In the genomic region with DNA sequence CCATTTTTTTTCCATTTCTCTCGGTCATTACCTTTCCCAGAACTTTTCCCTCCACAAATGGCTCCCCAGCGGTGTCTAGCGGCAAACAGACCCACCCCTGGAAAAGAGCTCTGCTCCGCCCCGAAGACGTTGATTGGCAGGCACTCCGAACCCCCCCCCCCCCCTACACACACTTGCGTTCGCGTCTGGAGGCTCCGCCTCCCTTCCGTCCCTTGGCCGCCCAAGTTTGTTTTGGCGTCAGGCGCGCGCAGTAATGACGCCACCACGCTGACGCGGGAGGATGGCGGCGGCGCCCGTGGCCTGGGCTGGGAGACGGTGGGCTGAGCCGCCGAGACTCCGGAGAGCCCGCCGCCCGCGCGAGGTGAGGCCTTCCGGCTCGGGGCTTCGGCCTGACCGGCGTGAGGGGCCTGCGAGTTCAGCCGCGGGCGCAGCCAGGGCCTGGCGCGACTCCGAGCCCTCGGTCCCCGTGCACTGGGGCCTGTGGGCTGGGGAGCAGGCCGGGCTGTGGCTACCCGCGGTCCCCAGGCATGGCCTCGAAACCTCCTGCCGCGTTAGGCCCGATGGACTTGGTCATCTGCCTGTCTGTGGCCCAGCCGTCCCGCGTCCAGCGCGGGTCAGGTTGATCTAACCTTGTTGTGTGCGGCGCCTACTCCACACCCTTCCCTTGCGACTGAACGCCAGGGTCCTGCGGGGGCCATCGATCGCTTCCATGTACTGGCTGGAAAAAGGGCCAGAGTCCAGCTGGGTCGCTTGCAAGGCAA, we compare ENCODE assay signal across 8 mouse cellular contexts. TPM values are rescaled to one million over a fixed set of nuclear protein-coding genes. Genes with fewer than 3 reads are reported as not detected.
DNase-seq lines count a peak whose midpoint lies in the region; ATAC-seq and TF ChIP-seq lines count a peak whose summit lies in the region.

A gene (plus strand): TSS at position 262 of the 761 bp plus-strand sequence.

- no peak; the same call in 1 of the 2 replicates for TF ChIP-seq CTCF in kidney, postnatal 0 days (IDR thresholded peaks at IDR 0.05; ENCODE audit: low read depth)

- no peaks in the 10 kb centered on the region for H3K9me3 ChIP-seq in heart, embryonic 12.5 days (replicated peaks)
- H3K9me3 ChIP-seq in kidney, postnatal 0 days (replicated peaks; ENCODE audit: low read length), result no peaks in the 10 kb centered on the region
- H3K9me3 ChIP-seq in liver, embryonic 11.5 days (ENCODE audit: control insufficient read depth, low read length), result no peaks in the 10 kb centered on the region
- no peaks in the 10 kb centered on the region for H3K9me3 ChIP-seq in stomach, embryonic 14.5 days (ENCODE audit: control insufficient read depth, low read depth, low read length)

- WGBS in heart, embryonic 12.5 days, result under 1% methylated on average over 67 of the region's 68 CpGs
- WGBS in kidney, postnatal 0 days, result under 1% methylated on average over 68 of the region's 68 CpGs
- under 1% methylated on average over 68 of the region's 68 CpGs for WGBS in liver, embryonic 11.5 days
- under 1% methylated on average over 68 of the region's 68 CpGs for WGBS in stomach, embryonic 14.5 days

- peak within 1 kb of the TSS; percentile 88 for H3K27ac ChIP-seq in heart, embryonic 12.5 days (ENCODE audit: poor library complexity, severe bottlenecking)
- H3K27ac ChIP-seq in kidney, postnatal 0 days, result peak within 1 kb of the TSS; percentile 92
- peak within 1 kb of the TSS; percentile 93 for H3K27ac ChIP-seq in liver, embryonic 11.5 days (ENCODE audit: low read depth, low read length)
- H3K27ac ChIP-seq in stomach, embryonic 14.5 days (ENCODE audit: low read length), result peak within 1 kb of the TSS; percentile 87

- peaks cover 9% of the 10 kb centered on the region for H3K4me1 ChIP-seq in heart, embryonic 12.5 days (replicated peaks)
- H3K4me1 ChIP-seq in kidney, postnatal 0 days (replicated peaks; ENCODE audit: insufficient read depth, low read length), result no peaks in the 10 kb centered on the region
- peaks cover 7% of the 10 kb centered on the region; the same call in 1 of the 2 replicates for H3K4me1 ChIP-seq in liver, embryonic 11.5 days (replicated peaks; ENCODE audit: control insufficient read depth, insufficient read depth, low read length)
- peaks cover 6% of the 10 kb centered on the region; the same call in 1 of the 2 replicates for H3K4me1 ChIP-seq in stomach, embryonic 14.5 days (ENCODE audit: control insufficient read depth, insufficient read depth, low read length)

- H3K9ac ChIP-seq in heart, embryonic 12.5 days, result peak within 1 kb of the TSS; percentile 91
- H3K9ac ChIP-seq in kidney, postnatal 0 days (ENCODE audit: low read depth, low read length), result peak within 1 kb of the TSS; percentile 96
- H3K9ac ChIP-seq in liver, embryonic 11.5 days (ENCODE audit: low read depth, low read length), result peak within 1 kb of the TSS; percentile 96
- H3K9ac ChIP-seq in stomach, embryonic 14.5 days (replicated peaks; ENCODE audit: low read depth, low read length), result peak within 1 kb of the TSS; percentile 87

- DNase-seq in CD4-positive helper T cell, adult 2 months (ENCODE audit: low read depth, low spot score), result peak; percentile 97
- DNase-seq in brain, embryonic 18.5 days (ENCODE audit: low read depth, low spot score), result peak; percentile 87
- DNase-seq in kidney, postnatal 0 days (ENCODE audit: low spot score), result peak; percentile 96
- peak; percentile 94 for DNase-seq in liver, embryonic 11.5 days (ENCODE audit: low spot score)
- peak; percentile 97 for DNase-seq in naive thymus-derived CD4-positive, alpha-beta T cell, adult 2 months (ENCODE audit: low read depth)

- H3K36me3 ChIP-seq in heart, embryonic 12.5 days, result peaks cover 3% of the 10 kb centered on the region; the same call in 1 of the 2 replicates
- H3K36me3 ChIP-seq in kidney, postnatal 0 days (ENCODE audit: insufficient read depth, low read length), result no peaks in the 10 kb centered on the region
- no peaks in the 10 kb centered on the region for H3K36me3 ChIP-seq in liver, embryonic 11.5 days (ENCODE audit: control insufficient read depth, insufficient read depth, low read length)
- no peaks in the 10 kb centered on the region; the same call in 1 of the 2 replicates for H3K36me3 ChIP-seq in stomach, embryonic 14.5 days (ENCODE audit: control insufficient read depth, insufficient read depth, low read length)

- peak within 1 kb of the TSS; percentile 77 for H3K4me2 ChIP-seq in heart, embryonic 12.5 days
- H3K4me2 ChIP-seq in kidney, postnatal 0 days (ENCODE audit: low read length), result peak within 1 kb of the TSS; percentile 61
- peak within 1 kb of the TSS; percentile 74 for H3K4me2 ChIP-seq in liver, embryonic 11.5 days
- H3K4me2 ChIP-seq in stomach, embryonic 14.5 days (replicated peaks; ENCODE audit: low read depth, low read length), result peak within 1 kb of the TSS; percentile 72

- H3K27me3 ChIP-seq in heart, embryonic 12.5 days (replicated peaks), result no peaks in the 10 kb centered on the region
- H3K27me3 ChIP-seq in kidney, postnatal 0 days (ENCODE audit: insufficient read depth, low read length), result no peaks in the 10 kb centered on the region
- H3K27me3 ChIP-seq in liver, embryonic 11.5 days (replicated peaks; ENCODE audit: control insufficient read depth, insufficient read depth, low read length), result no peaks in the 10 kb centered on the region
- H3K27me3 ChIP-seq in stomach, embryonic 14.5 days (ENCODE audit: control insufficient read depth, insufficient read depth, low read length), result no peaks in the 10 kb centered on the region

- ATAC-seq in erythroid progenitor cell, adult 5-6 weeks (replicated peaks; ENCODE audit: low FRiP score, poor library complexity, severe bottlenecking), result peak; percentile 93
- ATAC-seq in heart, embryonic 12.5 days (ENCODE audit: insufficient number of reproducible peaks, low FRiP score), result peak; percentile 95
- peak; percentile 95 for ATAC-seq in kidney, postnatal 0 days (replicated peaks; ENCODE audit: low FRiP score, low read depth)
- peak; percentile 85 for ATAC-seq in liver, embryonic 11.5 days (replicated peaks; ENCODE audit: low FRiP score)
- ATAC-seq in stomach, embryonic 14.5 days (ENCODE audit: insufficient number of reproducible peaks, insufficient read depth, low FRiP score, low read depth), result peak; percentile 94

- peak within 1 kb of the TSS; percentile 85 for H3K4me3 ChIP-seq in heart, embryonic 12.5 days
- H3K4me3 ChIP-seq in kidney, postnatal 0 days (replicated peaks; ENCODE audit: low read depth, low read length), result peak within 1 kb of the TSS; percentile 89
- H3K4me3 ChIP-seq in liver, embryonic 11.5 days (ENCODE audit: low read depth, low read length), result peak within 1 kb of the TSS; percentile 89
- peak within 1 kb of the TSS; percentile 84 for H3K4me3 ChIP-seq in stomach, embryonic 14.5 days (ENCODE audit: low read depth, low read length)

RNA-seq across cellular contexts. Expression of the gene that starts here (rescaled TPM):
- 5.4 and 8.6 TPM in 2 replicates for total RNA-seq in erythroid progenitor cell, adult 5-6 weeks (2015; ENCODE audit: low replicate concordance)
- 7.1 and 11.7 TPM in 2 replicates for total RNA-seq in erythroid progenitor cell, adult 5-6 weeks (2017; ENCODE audit: low replicate concordance)
- polyA plus RNA-seq in heart, embryonic 12.5 days (2016; fragmentation: Nextera tagmentation; extraction: Ambion mirVana), result 27.1 and 27.4 TPM in 2 replicates
- polyA plus RNA-seq in kidney, postnatal 0 days (2015; fragmentation: Nextera tagmentation; extraction: Ambion mirVana), result 30.6 and 33.7 TPM in 2 replicates
- 21.4 and 22.8 TPM in 2 replicates for polyA plus RNA-seq in liver, embryonic 11.5 days (2014; fragmentation: Nextera tagmentation; extraction: Ambion mirVana)
- 30.2 and 30.5 TPM in 2 replicates for polyA plus RNA-seq in stomach, embryonic 14.5 days (2014; fragmentation: Nextera tagmentation; extraction: Ambion mirVana)

Comparison
In these comparisons a context has a peak if more than half of its experiments do, and no peak if none do; other contexts are left out.
1. Peak in every context shown above with its lines: DNase-seq, ATAC-seq, H3K4me3 ChIP-seq and H3K27ac ChIP-seq.